Mouse (Mus musculus) sigmoid colon, adult 10 weeks (tissue): ENCODE data around the gene Narfl. TPM values are rescaled to one million over a fixed set of nuclear protein-coding genes. Genes with fewer than 3 reads are reported as not detected.

ENCODE experiments used
- polyA plus RNA-seq: library from polyadenylated mRNA; stranded (reverse); fragments of 350-450 nt; fragmentation: Illumina TruSeq; extraction: RNeasy Lipid Tissue Mini Kit (QIAGEN cat#74804); gene quantifications from one replicate; pipeline ENCODE4 v1.2.3, GENCODE M21; 2014; ENCODE audit warnings: low read depth, low replicate concordance

The Narfl gene
- 1.5 TPM for polyA plus RNA-seq

GRCm38 (mm10) chr17:25773549-25774120 is at the start of gene Narfl:
Narfl (plus strand) TSS chr17:25773776.

GRCm38 (mm10) chr17:25727265-25728008 is 46.1 kb upstream of the Narfl start, which contains the start of the genes Chtf18 and Rpusd1:
Chtf18 (minus strand) TSS chr17:25727419.
Rpusd1 (plus strand) TSS chr17:25727670.

GRCm38 (mm10) chr17:25735745-25736144 is 37.8 kb upstream of the Narfl start, which contains the start of gene Mslnl:
Mslnl (plus strand) TSS chr17:25736042.

GRCm38 (mm10) chr17:25754241-25754640 is 19.3 kb upstream of the Narfl start, which contains the start of gene Msln:
Msln (minus strand) TSS chr17:25754378.

GRCm38 (mm10) chr17:25785281-25785745 is 11.7 kb downstream of the Narfl start, which contains the start of gene Haghl:
Haghl (minus strand) TSS chr17:25785673.

GRCm38 (mm10) chr17:25786280-25786679 is 12.7 kb downstream of the Narfl start, which contains the start of gene Ccdc78:
Ccdc78 (plus strand) TSS chr17:25786580.

GRCm38 (mm10) chr17:25792615-25793014 is 19.0 kb downstream of the Narfl start, which contains the start of gene Fam173a:
Fam173a (minus strand) TSS chr17:25792901.

GRCm38 (mm10) chr17:25795609-25796092 is 22.1 kb downstream of the Narfl start, which contains the start of gene AC134908.4:
AC134908.4 (minus strand) TSS chr17:25795659.

GRCm38 (mm10) chr17:25796951-25797369 is 23.4 kb downstream of the Narfl start, which contains the start of gene Metrn:
Metrn (minus strand) TSS chr17:25797136.

GRCm38 (mm10) chr17:25808789-25809605 is 35.4 kb downstream of the Narfl start, which contains the start of gene Fbxl16:
Fbxl16 (plus strand) TSS chr17:25809085.

GRCm38 (mm10) chr17:25823452-25823851 is 49.9 kb downstream of the Narfl start, which contains the start of gene Wdr24:
Wdr24 (plus strand) TSS chr17:25823627.

GRCm38 (mm10) chr17:25828712-25829557 is 55.4 kb downstream of the Narfl start, which contains the start of gene Jmjd8:
Jmjd8 (plus strand) TSS chr17:25828867.

Other genes starting within 250 kb of the Narfl start
- 0.22 TPM for gene Sox8, start 203.1 kb upstream of the Narfl start, polyA plus RNA-seq
- gene Lmf1, start 194.7 kb upstream of the Narfl start, polyA plus RNA-seq = 0.32 TPM
- gene Gng13, start 56.6 kb upstream of the Narfl start, polyA plus RNA-seq = not detected
- gene Chtf18, start 46.4 kb upstream of the Narfl start, polyA plus RNA-seq = not detected
- gene Rpusd1, start 46.1 kb upstream of the Narfl start, polyA plus RNA-seq = not detected
- not detected for gene Mslnl, start 37.7 kb upstream of the Narfl start, polyA plus RNA-seq
- 0.41 TPM for gene Msln, start 19.4 kb upstream of the Narfl start, polyA plus RNA-seq
- gene Haghl, start 11.9 kb downstream of the Narfl start, polyA plus RNA-seq = not detected
- not detected for gene Ccdc78, start 12.8 kb downstream of the Narfl start, polyA plus RNA-seq
- gene Fam173a, start 19.1 kb downstream of the Narfl start, polyA plus RNA-seq = 0.38 TPM
- gene AC134908.4, start 21.9 kb downstream of the Narfl start, polyA plus RNA-seq = not detected
- gene Metrn, start 23.4 kb downstream of the Narfl start, polyA plus RNA-seq = not detected
- 1.4 TPM for gene Fbxl16, start 35.3 kb downstream of the Narfl start, polyA plus RNA-seq
- gene Wdr24, start 49.9 kb downstream of the Narfl start, polyA plus RNA-seq = 0.76 TPM
- gene Jmjd8, start 55.1 kb downstream of the Narfl start, polyA plus RNA-seq = 3.4 TPM
- 7.7 TPM for gene Stub1, start 59.6 kb downstream of the Narfl start, polyA plus RNA-seq
- not detected for gene Rhbdl1, start 63.5 kb downstream of the Narfl start, polyA plus RNA-seq
- gene Gm20683, start 68.0 kb downstream of the Narfl start, polyA plus RNA-seq = not detected
- gene Rhot2, start 71.1 kb downstream of the Narfl start, polyA plus RNA-seq = 18.0 TPM
- 1.8 TPM for gene Wdr90, start 87.7 kb downstream of the Narfl start, polyA plus RNA-seq
- not detected for gene Mcrip2, start 95.0 kb downstream of the Narfl start, polyA plus RNA-seq
- 15.8 TPM for gene Mettl26, start 101.3 kb downstream of the Narfl start, polyA plus RNA-seq
- not detected for gene Wfikkn1, start 107.1 kb downstream of the Narfl start, polyA plus RNA-seq
- 1.5 TPM for gene Rab40c, start 146.0 kb downstream of the Narfl start, polyA plus RNA-seq
- gene Pigq, start 171.2 kb downstream of the Narfl start, polyA plus RNA-seq = 26.7 TPM
- gene Nhlrc4, start 171.2 kb downstream of the Narfl start, polyA plus RNA-seq = not detected
- gene A930017K11Rik, start 178.8 kb downstream of the Narfl start, polyA plus RNA-seq = not detected
- gene Capn15, start 212.0 kb downstream of the Narfl start, polyA plus RNA-seq = 0.85 TPM